Mouse (Mus musculus): ENCODE results near the gene Unc5b. TPM values are rescaled to one million over a fixed set of nuclear protein-coding genes. Genes with fewer than 3 reads are reported as not detected.
"Not testable (repeated sequence)": the region's sequence is repeated elsewhere in the genome, so short reads cannot be mapped to it uniquely, and the experiment has no call there.

The Unc5b gene
- total RNA-seq, 2 experiments from 2014 or later: 15.9 to 16.4 TPM

GRCm38 (mm10) chr10:60762126-60762525 lies 69.3 kb downstream of the Unc5b start:
- no peak for DNase-seq (ENCODE audit: extremely low spot score in 1 of 2, low spot score in 1 of 2)

- DNase-seq (ENCODE audit: extremely low spot score in 1 of 2, low spot score in 1 of 2): peak; percentile 85 to 96
Measured at GRCm38 (mm10) chr10:60760377-60760776, 71.0 kb downstream of the Unc5b start.

- peak in 1 of 2 experiments; percentile 70 for DNase-seq (ENCODE audit: extremely low spot score in 1 of 2, low spot score in 1 of 2)
Measured at GRCm38 (mm10) chr10:60756992-60757391, 74.4 kb downstream of the Unc5b start.

GRCm38 (mm10) chr10:60756146-60756545 lies 75.2 kb downstream of the Unc5b start:
- DNase-seq (ENCODE audit: extremely low spot score in 1 of 2, low spot score in 1 of 2): no peak

- no peak for DNase-seq (ENCODE audit: extremely low spot score in 1 of 2, low spot score in 1 of 2)
Measured at GRCm38 (mm10) chr10:60753941-60754340, 77.4 kb downstream of the Unc5b start.

- no peak for DNase-seq (ENCODE audit: extremely low spot score in 1 of 2, low spot score in 1 of 2)
Measured at GRCm38 (mm10) chr10:60753261-60753660, 78.1 kb downstream of the Unc5b start.

- peak; percentile 90 for DNase-seq (ENCODE audit: extremely low spot score in 1 of 2, low spot score in 1 of 2)
Measured at GRCm38 (mm10) chr10:60752040-60753020, 79.1 kb downstream of the Unc5b start, which contains the start of gene Slc29a3. TSS of gene Slc29a3 (minus strand) at chr10:60752794.

GRCm38 (mm10) chr10:60747667-60748212 lies 83.6 kb downstream of the Unc5b start:
- DNase-seq (ENCODE audit: extremely low spot score in 1 of 2, low spot score in 1 of 2): no peak

GRCm38 (mm10) chr10:60746512-60746911 lies 84.9 kb downstream of the Unc5b start:
- no peak for DNase-seq (ENCODE audit: extremely low spot score in 1 of 2, low spot score in 1 of 2)

- DNase-seq (ENCODE audit: extremely low spot score in 1 of 2, low spot score in 1 of 2): no peak
Measured at GRCm38 (mm10) chr10:60744543-60745290, 86.7 kb downstream of the Unc5b start.

- DNase-seq (ENCODE audit: extremely low spot score in 1 of 2, low spot score in 1 of 2): no peak
Measured at GRCm38 (mm10) chr10:60743681-60744080, 87.7 kb downstream of the Unc5b start.

- DNase-seq (ENCODE audit: extremely low spot score in 1 of 2, low spot score in 1 of 2): no peak
Measured at GRCm38 (mm10) chr10:60742942-60743341, 88.4 kb downstream of the Unc5b start.

- DNase-seq (ENCODE audit: extremely low spot score in 1 of 2, low spot score in 1 of 2): not testable (repeated sequence)
Measured at GRCm38 (mm10) chr10:60742296-60742695, 89.1 kb downstream of the Unc5b start.

- DNase-seq (ENCODE audit: extremely low spot score in 1 of 2, low spot score in 1 of 2): no peak
Measured at GRCm38 (mm10) chr10:60741435-60741834, 89.9 kb downstream of the Unc5b start.

- no peak for DNase-seq (ENCODE audit: extremely low spot score in 1 of 2, low spot score in 1 of 2)
Measured at GRCm38 (mm10) chr10:60739619-60740363, 91.6 kb downstream of the Unc5b start.

GRCm38 (mm10) chr10:60737886-60738640 lies 93.3 kb downstream of the Unc5b start:
- DNase-seq (ENCODE audit: extremely low spot score in 1 of 2, low spot score in 1 of 2): no peak

GRCm38 (mm10) chr10:60737169-60737728 lies 94.1 kb downstream of the Unc5b start:
- DNase-seq (ENCODE audit: extremely low spot score in 1 of 2, low spot score in 1 of 2): no peak

- no peak for DNase-seq (ENCODE audit: extremely low spot score in 1 of 2, low spot score in 1 of 2)
Measured at GRCm38 (mm10) chr10:60735737-60736136, 95.6 kb downstream of the Unc5b start.

- DNase-seq (ENCODE audit: extremely low spot score in 1 of 2, low spot score in 1 of 2): no peak
Measured at GRCm38 (mm10) chr10:60733471-60733870, 97.9 kb downstream of the Unc5b start.
